In the genomic region with DNA sequence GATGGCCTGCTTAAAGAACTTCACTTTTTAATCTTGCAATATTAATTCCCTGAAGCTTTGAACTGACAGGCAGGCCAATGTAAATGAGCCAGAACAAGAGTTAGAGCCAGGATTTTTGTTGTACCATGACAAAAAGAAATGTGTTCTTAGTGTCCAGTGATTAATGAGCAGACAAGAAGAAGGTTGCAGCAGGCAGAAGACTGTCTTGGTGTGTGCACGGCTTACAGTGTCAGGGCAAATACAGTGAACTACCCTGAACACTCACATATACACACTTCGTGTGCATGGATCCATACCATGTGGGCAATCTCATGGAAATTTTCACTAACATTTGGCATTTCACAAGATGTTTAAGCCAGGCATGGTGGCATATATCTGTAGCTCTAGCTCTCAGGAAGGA, we compare ENCODE assay signal across 14 mouse cellular contexts.
"Had no signal": no experiment of that assay in that cellular context is flagged by ENCODE, and none has a peak within 500 bp of the region (broad histone marks: within the 10 kb centered on the region; RNA-seq: fewer than 3 reads in every experiment).

No protein-coding gene starts in this region.

- ATAC-seq: liver, embryonic 12.5 days; lung, postnatal 0 days had no signal

- H3K9me3 ChIP-seq: liver, embryonic 12.5 days; midbrain, embryonic 10.5 days; midbrain, embryonic 12.5 days; neural tube, embryonic 12.5 days; stomach, embryonic 15.5 days had no signal

- H3K4me3 ChIP-seq: liver, embryonic 12.5 days; midbrain, embryonic 10.5 days; midbrain, embryonic 12.5 days; neural tube, embryonic 12.5 days; stomach, embryonic 15.5 days had no signal

- H3K27ac ChIP-seq: liver, embryonic 12.5 days; liver, embryonic 14.5 days; midbrain, embryonic 10.5 days; midbrain, embryonic 12.5 days; neural tube, embryonic 12.5 days; stomach, embryonic 15.5 days; stomach, postnatal 0 days had no signal

- H3K4me2 ChIP-seq: liver, embryonic 12.5 days; midbrain, embryonic 12.5 days; neural tube, embryonic 12.5 days; stomach, embryonic 15.5 days had no signal

- H3K4me1 ChIP-seq: liver, embryonic 12.5 days; midbrain, embryonic 10.5 days; midbrain, embryonic 12.5 days; neural tube, embryonic 12.5 days; stomach, embryonic 15.5 days had no signal

- H3K9ac ChIP-seq: liver, embryonic 12.5 days; liver, embryonic 14.5 days; midbrain, embryonic 12.5 days; neural tube, embryonic 12.5 days; stomach, embryonic 15.5 days had no signal

- DNase-seq: lung, postnatal 4 days; midbrain, embryonic 14.5 days; right cerebral cortex, postnatal 14 days; thymus, adult 2 months; thymus, postnatal 25 days; thymus, postnatal 4 days had no signal

- H3K36me3 ChIP-seq: liver, embryonic 12.5 days; midbrain, embryonic 10.5 days; midbrain, embryonic 12.5 days; neural tube, embryonic 12.5 days; stomach, embryonic 15.5 days had no signal

- H3K27me3 ChIP-seq: liver, embryonic 12.5 days; midbrain, embryonic 12.5 days; neural tube, embryonic 12.5 days; stomach, embryonic 15.5 days had no signal
